Mouse (Mus musculus) intestine, embryonic 16.5 days (tissue): ENCODE data around the gene Ldhd. TPM values are rescaled to one million over a fixed set of nuclear protein-coding genes. Genes with fewer than 3 reads are reported as not detected.

ENCODE experiments used
- ATAC-seq: fragments of 200-750 bp; cut with Nextera tagmentation; 2 replicates; pipeline ENCODE4 v1.8.0; 2017; ENCODE audit warnings: moderate TSS enrichment, moderate library complexity
- H3K27ac ChIP-seq: fragments of 300-500 bp; sonication (generic); 2 replicates; pipeline ENCODE4 v1.5.1; 2014; ENCODE audit warnings: mild to moderate bottlenecking, low read length
- H3K27me3 ChIP-seq: fragments of 300-500 bp; sonication (generic); replicated peaks from 2 replicates; pipeline ENCODE4 v1.6.1; 2014; ENCODE audit warnings: low read length, control low read depth, mixed read lengths; ENCODE audit not compliant: control insufficient read depth, insufficient read depth
- H3K36me3 ChIP-seq: fragments of 300-500 bp; sonication (generic); 2 replicates; pipeline ENCODE4 v1.6.1; 2014; ENCODE audit warnings: low read length, control low read depth; ENCODE audit not compliant: control insufficient read depth, insufficient read depth
- H3K4me1 ChIP-seq: fragments of 300-500 bp; sonication (generic); 2 replicates; pipeline ENCODE4 v1.6.1; 2014; ENCODE audit warnings: low read length, control low read depth, mixed read lengths; ENCODE audit not compliant: control insufficient read depth, insufficient read depth
- H3K4me2 ChIP-seq: fragments of 300-500 bp; sonication (generic); 2 replicates; pipeline ENCODE4 v1.6.1; 2014; ENCODE audit warnings: low read depth, low read length, control low read depth
- H3K4me3 ChIP-seq: fragments of 300-500 bp; sonication (generic); 2 replicates; pipeline ENCODE4 v1.5.1; 2014; ENCODE audit warnings: mild to moderate bottlenecking, low read length
- H3K9ac ChIP-seq: fragments of 300-500 bp; sonication (generic); 2 replicates; pipeline ENCODE4 v1.6.1; 2014; ENCODE audit warnings: low read depth, low read length
- H3K9me3 ChIP-seq: fragments of 300-500 bp; sonication (generic); 2 replicates; pipeline ENCODE4 v1.6.1; 2016; ENCODE audit warnings: low read length, control low read depth; ENCODE audit not compliant: control insufficient read depth
- WGBS: fragments of 180-500 bp; shearing (Covaris S2); extraction: QIAGEN DNeasy Blood & Tissue Kit; methylation state at CpG from one replicate; pipeline ENCODE4 v1.1.7; 2014; 5-methylcytosine and 5-hydroxymethylcytosine counted together
- polyA plus RNA-seq: library from polyadenylated mRNA; unstranded; fragments of >200 nt; fragmentation: Nextera tagmentation; extraction: Ambion mirVana; gene quantifications from 2 replicates; pipeline ENCODE4 v1.2.1, GENCODE M21; 2015

The Ldhd gene
- polyA plus RNA-seq, 1 experiment from 2014 or later = 2.7 TPM

DNA sequence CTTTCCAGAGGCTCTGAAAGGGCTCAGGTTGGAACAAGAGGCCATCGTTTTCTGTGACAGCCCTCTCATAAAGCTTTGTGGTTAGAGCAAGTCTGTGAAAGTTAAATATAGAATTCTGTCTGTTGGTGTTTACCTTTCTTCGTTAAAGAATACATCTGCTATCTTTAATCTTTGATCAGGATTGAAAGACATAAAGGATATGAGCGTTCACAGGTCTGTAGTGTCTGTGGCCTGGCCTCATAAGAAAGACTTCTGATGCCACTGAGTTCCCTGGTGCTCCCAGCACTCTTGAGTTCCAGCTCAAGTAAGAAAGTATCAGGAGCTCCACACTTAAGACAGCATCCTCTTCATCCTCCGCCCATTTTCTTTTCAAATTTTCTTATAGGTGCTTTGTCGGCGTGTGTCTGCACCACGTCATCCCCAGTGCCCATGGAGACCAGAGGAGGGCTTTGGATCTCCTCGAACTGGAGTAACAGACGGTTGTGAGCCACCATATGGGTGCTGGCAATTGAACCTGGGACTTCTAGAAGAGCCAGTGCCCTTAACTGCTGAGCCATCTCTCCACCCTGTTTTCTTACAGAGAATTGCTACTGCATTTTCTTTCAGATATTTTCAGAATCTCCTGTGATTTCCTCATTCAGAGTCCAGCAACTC lies 52.2 kb downstream of the Ldhd start:
- H3K4me3 ChIP-seq = no peak overlapping the region
- H3K4me2 ChIP-seq = no peak overlapping the region
- ATAC-seq = no peak
- WGBS = 76% methylated on average over 9 of the region's 9 CpGs
- H3K9me3 ChIP-seq = no peaks in the 10 kb centered on the region
- no peak overlapping the region for H3K27ac ChIP-seq
- no peaks in the 10 kb centered on the region for H3K27me3 ChIP-seq
- H3K9ac ChIP-seq = no peak overlapping the region
- H3K4me1 ChIP-seq = peaks cover 11% of the 10 kb centered on the region
- no peaks in the 10 kb centered on the region; the same call in 1 of the 2 replicates for H3K36me3 ChIP-seq

DNA sequence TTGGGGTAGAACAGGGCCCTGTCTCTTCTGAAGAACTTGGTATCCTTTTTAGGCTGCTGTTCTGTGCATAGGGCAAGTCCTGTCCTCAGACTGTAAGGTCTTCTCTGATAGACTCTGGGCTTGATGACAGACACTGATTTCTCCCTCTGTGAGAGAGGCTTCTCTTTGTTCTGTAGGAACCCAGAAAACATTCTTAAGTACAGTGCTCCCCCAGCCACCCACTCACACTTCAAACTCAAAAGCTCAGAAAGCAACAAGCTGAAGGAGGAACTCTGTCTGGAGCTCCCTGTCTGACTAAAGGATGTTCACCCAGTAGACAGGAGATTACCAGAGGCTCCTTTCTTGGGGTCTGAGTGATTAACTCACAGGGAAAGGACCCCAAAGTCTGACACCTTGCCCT lies 53.7 kb downstream of the Ldhd start:
- no peak for ATAC-seq
- no peak overlapping the region for H3K27ac ChIP-seq
- no peaks in the 10 kb centered on the region; the same call in 1 of the 2 replicates for H3K36me3 ChIP-seq
- H3K4me1 ChIP-seq = peaks cover 19% of the 10 kb centered on the region
- H3K4me3 ChIP-seq = no peak overlapping the region
- no peak overlapping the region for H3K9ac ChIP-seq
- no peaks in the 10 kb centered on the region for H3K27me3 ChIP-seq
- H3K4me2 ChIP-seq = no peak overlapping the region
- no peaks in the 10 kb centered on the region for H3K9me3 ChIP-seq

DNA sequence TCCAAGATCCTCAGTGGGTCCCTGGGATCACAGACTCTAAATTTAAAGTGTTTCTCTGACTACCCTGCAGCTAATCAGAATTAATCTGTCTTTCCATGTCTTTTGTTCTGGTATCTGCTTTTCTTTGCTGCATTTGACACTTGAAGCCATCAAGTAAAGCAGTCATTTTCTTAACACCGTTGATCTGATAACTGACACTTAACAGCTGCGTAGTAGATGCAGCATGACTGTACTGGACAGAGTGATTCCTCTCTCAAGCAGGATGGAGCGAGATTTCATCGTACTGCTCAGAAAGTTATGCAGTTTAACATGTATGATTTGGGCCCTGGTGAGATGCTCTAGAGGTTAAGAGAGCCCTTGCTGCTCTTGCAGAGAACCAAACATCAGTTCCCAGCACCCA lies 54.7 kb downstream of the Ldhd start:
- WGBS = 99% methylated on average over 4 of the region's 4 CpGs
- Histone ChIP-seq H3K9ac (no peak overlapping the region), H3K27ac (no peak overlapping the region), H3K4me3 (no peak overlapping the region), H3K36me3 (no peaks in the 10 kb centered on the region; the same call in 1 of the 2 replicates), H3K9me3 (no peaks in the 10 kb centered on the region), H3K4me2 (no peak overlapping the region), H3K27me3 (no peaks in the 10 kb centered on the region), H3K4me1 (peaks cover 19% of the 10 kb centered on the region)
- no peak for ATAC-seq

DNA sequence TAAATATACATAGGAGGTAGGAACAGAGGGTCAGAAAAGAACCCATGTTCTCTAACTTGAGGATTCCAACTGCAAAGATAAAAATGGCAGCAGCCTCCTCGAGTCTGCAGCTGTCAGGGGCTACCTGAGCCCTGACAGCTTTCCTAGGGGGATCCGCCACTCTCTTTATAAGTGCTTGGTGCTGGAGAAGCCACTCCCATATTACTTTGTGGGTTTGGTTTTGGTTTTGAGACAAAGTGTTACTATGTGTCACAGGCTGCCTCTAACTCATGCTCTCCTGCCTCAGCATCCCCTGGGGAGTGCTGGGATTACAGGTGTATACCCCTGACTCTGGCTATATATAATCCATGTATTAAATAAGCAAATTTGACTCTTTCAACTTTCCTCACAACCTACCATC lies 56.2 kb downstream of the Ldhd start:
- Histone ChIP-seq H3K4me2 (no peak overlapping the region), H3K9ac (no peak overlapping the region), H3K4me1 (peaks cover 19% of the 10 kb centered on the region), H3K27me3 (no peaks in the 10 kb centered on the region), H3K36me3 (no peaks in the 10 kb centered on the region), H3K4me3 (no peak overlapping the region), H3K27ac (no peak overlapping the region), H3K9me3 (no peaks in the 10 kb centered on the region)
- ATAC-seq = no peak
- 86% methylated on average over 2 of the region's 2 CpGs for WGBS

Other genes with a start within 250 kb of the Ldhd start
- gene Fa2h, start 236.6 kb downstream of the Ldhd start, polyA plus RNA-seq = 0.91 and 1.1 TPM in 2 replicates
- 4.3 and 4.4 TPM in 2 replicates for gene Wdr59, start 108.3 kb downstream of the Ldhd start, polyA plus RNA-seq
- gene Znrf1, start 94.3 kb downstream of the Ldhd start, polyA plus RNA-seq = 11.0 and 13.1 TPM in 2 replicates
- 12.6 and 16.0 TPM in 2 replicates for gene Zfp1, start 13.0 kb upstream of the Ldhd start, polyA plus RNA-seq
- 1,904 and 2,500 TPM in 2 replicates for gene Ctrb1, start 60.6 kb upstream of the Ldhd start, polyA plus RNA-seq
- gene Bcar1, start 113.4 kb upstream of the Ldhd start, polyA plus RNA-seq = 44.6 and 48.5 TPM in 2 replicates
- gene Cfdp1, start 223.9 kb upstream of the Ldhd start, polyA plus RNA-seq = 156 and 179 TPM in 2 replicates
- gene Tmem170, start 246.4 kb upstream of the Ldhd start, polyA plus RNA-seq = 14.9 and 15.7 TPM in 2 replicates